Mouse (Mus musculus): ENCODE data around the gene Olfr591. TPM values are rescaled to one million over a fixed set of nuclear protein-coding genes. Genes with fewer than 3 reads are reported as not detected.

Gene Olfr591
- polyA plus RNA-seq, 1 experiment from 2014 or later, result not detected

Other genes starting within 250 kb of the Olfr591 start
- not detected in 2 replicates for gene Olfr573-ps1, start 235.8 kb downstream of the Olfr591 start, polyA plus RNA-seq (2014; fragmentation: Nextera tagmentation; extraction: Ambion mirVana)
- gene Olfr574, start 229.9 kb downstream of the Olfr591 start, polyA plus RNA-seq (2014; fragmentation: Nextera tagmentation; extraction: Ambion mirVana), result not detected in 2 replicates
- not detected in 2 replicates for gene Olfr575, start 219.6 kb downstream of the Olfr591 start, polyA plus RNA-seq (2014; fragmentation: Nextera tagmentation; extraction: Ambion mirVana)
- not detected in 2 replicates for gene Olfr576, start 215.7 kb downstream of the Olfr591 start, polyA plus RNA-seq (2014; fragmentation: Nextera tagmentation; extraction: Ambion mirVana)
- gene Olfr577, start 202.4 kb downstream of the Olfr591 start, polyA plus RNA-seq (2014; fragmentation: Nextera tagmentation; extraction: Ambion mirVana), result not detected in 2 replicates
- gene Olfr578, start 189.0 kb downstream of the Olfr591 start, polyA plus RNA-seq (2014; fragmentation: Nextera tagmentation; extraction: Ambion mirVana), result not detected in 2 replicates
- gene Olfr582, start 140.3 kb downstream of the Olfr591 start, polyA plus RNA-seq (2014; fragmentation: Nextera tagmentation; extraction: Ambion mirVana), result not detected in 2 replicates
- gene Olfr583, start 127.0 kb downstream of the Olfr591 start, polyA plus RNA-seq (2014; fragmentation: Nextera tagmentation; extraction: Ambion mirVana), result not detected in 2 replicates
- not detected in 2 replicates for gene Olfr584, start 96.5 kb downstream of the Olfr591 start, polyA plus RNA-seq (2014; fragmentation: Nextera tagmentation; extraction: Ambion mirVana)
- not detected in 2 replicates for gene Olfr585, start 80.6 kb downstream of the Olfr591 start, polyA plus RNA-seq (2014; fragmentation: Nextera tagmentation; extraction: Ambion mirVana)
- gene Olfr586, start 52.7 kb downstream of the Olfr591 start, polyA plus RNA-seq (2014; fragmentation: Nextera tagmentation; extraction: Ambion mirVana), result not detected in 2 replicates
- not detected in 2 replicates for gene Olfr588-ps1, start 37.5 kb downstream of the Olfr591 start, polyA plus RNA-seq (2014; fragmentation: Nextera tagmentation; extraction: Ambion mirVana)
- gene Olfr589, start 22.0 kb downstream of the Olfr591 start, polyA plus RNA-seq (2014; fragmentation: Nextera tagmentation; extraction: Ambion mirVana), result not detected in 2 replicates
- gene Olfr592, start 6.5 kb upstream of the Olfr591 start, polyA plus RNA-seq (2014; fragmentation: Nextera tagmentation; extraction: Ambion mirVana), result not detected in 2 replicates
- gene Olfr593, start 33.5 kb upstream of the Olfr591 start, polyA plus RNA-seq (2014; fragmentation: Nextera tagmentation; extraction: Ambion mirVana), result not detected in 2 replicates
- gene Olfr594, start 38.7 kb upstream of the Olfr591 start, polyA plus RNA-seq (2014; fragmentation: Nextera tagmentation; extraction: Ambion mirVana), result 0.07 TPM in 1 of 2 replicates, not detected in the other
- gene Usp17ld, start 74.2 kb upstream of the Olfr591 start, polyA plus RNA-seq (2014; fragmentation: Nextera tagmentation; extraction: Ambion mirVana), result not detected in 2 replicates
- gene Olfr596, start 127.3 kb upstream of the Olfr591 start, polyA plus RNA-seq (2014; fragmentation: Nextera tagmentation; extraction: Ambion mirVana), result not detected in 2 replicates
- not detected in 2 replicates for gene Olfr597, start 138.0 kb upstream of the Olfr591 start, polyA plus RNA-seq (2014; fragmentation: Nextera tagmentation; extraction: Ambion mirVana)
- not detected in 2 replicates for gene Olfr598, start 145.2 kb upstream of the Olfr591 start, polyA plus RNA-seq (2014; fragmentation: Nextera tagmentation; extraction: Ambion mirVana)
- not detected in 2 replicates for gene Olfr599, start 157.6 kb upstream of the Olfr591 start, polyA plus RNA-seq (2014; fragmentation: Nextera tagmentation; extraction: Ambion mirVana)
- gene Olfr600, start 171.3 kb upstream of the Olfr591 start, polyA plus RNA-seq (2014; fragmentation: Nextera tagmentation; extraction: Ambion mirVana), result not detected in 2 replicates
- gene Olfr601, start 184.3 kb upstream of the Olfr591 start, polyA plus RNA-seq (2014; fragmentation: Nextera tagmentation; extraction: Ambion mirVana), result not detected in 2 replicates
- gene Olfr603, start 207.8 kb upstream of the Olfr591 start, polyA plus RNA-seq (2014; fragmentation: Nextera tagmentation; extraction: Ambion mirVana), result not detected in 2 replicates
- not detected in 2 replicates for gene Usp17lc, start 236.7 kb upstream of the Olfr591 start, polyA plus RNA-seq (2014; fragmentation: Nextera tagmentation; extraction: Ambion mirVana)